Mouse (Mus musculus): ENCODE data around the gene Trnau1ap. TPM values are rescaled to one million over a fixed set of nuclear protein-coding genes. Genes with fewer than 3 reads are reported as not detected.

Trnau1ap gene
- polyA plus RNA-seq, 1 experiment from 2014 or later = 76.6 TPM

DNA sequence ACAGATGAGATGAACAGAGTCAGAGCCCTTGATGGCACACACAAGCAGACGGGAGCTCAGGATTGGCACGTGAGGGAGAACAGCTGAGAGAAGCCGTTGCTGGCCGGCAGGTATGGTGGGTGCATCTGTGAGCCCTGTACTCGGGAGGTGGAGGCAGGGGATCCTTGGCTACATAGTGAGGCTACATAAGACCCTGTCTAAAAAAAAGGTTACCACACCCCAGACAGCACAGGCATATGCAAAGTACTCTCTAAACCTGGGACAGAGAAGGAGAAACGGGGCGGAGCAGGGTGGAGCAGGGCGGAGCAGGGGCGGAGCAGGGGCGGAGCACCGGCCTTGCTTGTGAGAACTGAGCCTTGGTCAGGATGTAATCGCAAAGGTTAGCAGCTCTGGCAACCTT, 26.8 kb upstream of the Trnau1ap start:
- DNase-seq (ENCODE audit: low spot score) (peak; percentile 20), ATAC-seq (replicated peaks; ENCODE audit: insufficient number of reproducible peaks, low FRiP score, low TSS enrichment, low read depth) (no peak)
- no peak overlapping the region for H3K27ac ChIP-seq (replicated peaks; ENCODE audit: low read depth, low read length)
- no peak overlapping the region for H3K4me3 ChIP-seq (ENCODE audit: low read depth, low read length)
- no peaks in the 10 kb centered on the region for H3K9me3 ChIP-seq (replicated peaks; ENCODE audit: control insufficient read depth, low read length)
- no peak overlapping the region for H3K4me2 ChIP-seq (ENCODE audit: low read depth, low read length)
- WGBS = 42% methylated on average over 12 of the region's 12 CpGs
- no peaks in the 10 kb centered on the region for H3K4me1 ChIP-seq (ENCODE audit: control insufficient read depth, insufficient read depth, low read length)
- no peak overlapping the region for H3K9ac ChIP-seq (replicated peaks; ENCODE audit: low read length)
- no peaks in the 10 kb centered on the region for H3K27me3 ChIP-seq (ENCODE audit: control insufficient read depth, insufficient read depth, low read length)
- no peaks in the 10 kb centered on the region for H3K36me3 ChIP-seq (replicated peaks; ENCODE audit: control insufficient read depth, insufficient read depth, low read depth, low read length)

DNA sequence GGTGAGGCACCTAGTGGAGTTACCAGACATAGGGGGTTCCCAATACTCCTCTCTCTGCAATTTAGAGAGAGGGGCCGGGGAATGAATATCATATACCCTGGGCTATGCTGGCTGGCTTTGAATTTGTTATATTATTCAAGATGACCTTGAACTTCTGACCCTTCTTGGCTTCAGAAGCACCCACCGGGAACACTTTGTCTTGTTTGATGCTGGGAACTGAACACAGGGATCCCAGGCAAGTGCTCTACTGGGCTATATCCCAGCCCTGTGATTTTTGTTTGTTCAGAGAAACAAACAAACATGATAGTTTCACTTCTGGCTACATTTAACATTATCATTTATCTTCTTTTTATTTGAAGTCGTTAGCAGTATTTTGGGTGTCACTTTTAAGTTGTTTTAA, 26.1 kb upstream of the Trnau1ap start:
- no peaks in the 10 kb centered on the region for H3K4me1 ChIP-seq (ENCODE audit: control insufficient read depth, insufficient read depth, low read length)
- H3K9ac ChIP-seq (replicated peaks; ENCODE audit: low read length) = no peak overlapping the region
- no peaks in the 10 kb centered on the region; the same call in 1 of the 2 replicates for H3K36me3 ChIP-seq (replicated peaks; ENCODE audit: control insufficient read depth, insufficient read depth, low read depth, low read length)
- 82% methylated on average over 3 of the region's 3 CpGs for WGBS
- H3K9me3 ChIP-seq (replicated peaks; ENCODE audit: control insufficient read depth, low read length) = no peaks in the 10 kb centered on the region
- ATAC-seq (replicated peaks; ENCODE audit: insufficient number of reproducible peaks, low FRiP score, low TSS enrichment, low read depth) (no peak), DNase-seq (ENCODE audit: low spot score) (no peak)
- H3K4me2 ChIP-seq (ENCODE audit: low read depth, low read length) = no peak overlapping the region
- no peak overlapping the region for H3K27ac ChIP-seq (replicated peaks; ENCODE audit: low read depth, low read length)
- no peak overlapping the region for H3K4me3 ChIP-seq (ENCODE audit: low read depth, low read length)
- H3K27me3 ChIP-seq (ENCODE audit: control insufficient read depth, insufficient read depth, low read length) = no peaks in the 10 kb centered on the region

DNA sequence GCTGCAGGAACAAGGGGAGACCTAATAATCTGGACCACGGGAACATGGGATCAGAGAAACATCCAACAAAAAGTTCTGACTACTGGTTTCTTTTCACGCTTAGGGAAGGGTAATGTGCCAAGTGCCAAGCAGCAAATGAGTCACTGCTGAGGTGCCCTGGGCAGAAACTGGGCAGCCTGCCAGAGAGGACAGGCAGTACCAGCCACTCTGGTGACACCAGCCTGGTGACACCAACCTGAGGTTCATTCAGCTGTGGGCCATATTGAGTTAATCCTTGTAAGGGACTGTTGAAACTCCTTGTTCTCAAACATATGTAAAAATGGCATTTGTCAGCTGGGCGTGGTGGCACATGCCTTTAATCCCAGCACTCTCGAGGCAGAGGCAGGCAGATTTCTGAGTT, 25.2 kb upstream of the Trnau1ap start:
- ATAC-seq (replicated peaks; ENCODE audit: insufficient number of reproducible peaks, low FRiP score, low TSS enrichment, low read depth) = no peak
- 91% methylated on average over 4 of the region's 4 CpGs for WGBS

DNA sequence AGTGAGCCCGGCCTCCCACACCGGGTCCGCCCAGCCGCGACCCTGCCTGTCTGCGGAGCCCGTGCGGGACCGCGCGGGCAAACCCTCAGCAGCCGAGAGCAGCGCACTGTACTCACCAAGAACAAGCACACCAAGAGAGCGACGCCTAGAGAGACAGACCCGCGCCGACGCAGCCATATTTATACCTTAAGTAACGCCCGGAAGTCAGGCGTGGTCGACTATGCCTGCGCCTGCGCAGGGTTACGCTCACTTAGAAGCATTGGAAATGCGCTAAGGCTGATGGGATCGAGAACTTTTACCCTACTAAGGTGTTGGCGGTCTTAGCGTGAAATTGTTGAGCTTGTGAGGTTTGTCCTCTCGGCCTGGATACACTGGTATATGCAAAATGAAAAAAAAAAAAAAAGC, 24.1 kb upstream of the Trnau1ap start, which contains the start of gene Rcc1:
Rcc1 (minus strand) TSS at position 125 of the 405 bp plus-strand sequence.
- peak; percentile 82 for ATAC-seq (replicated peaks; ENCODE audit: insufficient number of reproducible peaks, low FRiP score, low TSS enrichment, low read depth)
- 0% methylated on average over 31 of the region's 31 CpGs for WGBS

More for the DNA sequence above, 25.2 kb upstream of the Trnau1ap start:
- Histone ChIP-seq H3K27me3 (ENCODE audit: control insufficient read depth, insufficient read depth, low read length) (no peaks in the 10 kb centered on the region), H3K36me3 (replicated peaks; ENCODE audit: control insufficient read depth, insufficient read depth, low read depth, low read length) (no peaks in the 10 kb centered on the region; the same call in 1 of the 2 replicates), H3K9ac (replicated peaks; ENCODE audit: low read length) (no peak overlapping the region), H3K4me3 (ENCODE audit: low read depth, low read length) (no peak overlapping the region), H3K4me2 (ENCODE audit: low read depth, low read length) (no peak overlapping the region), H3K4me1 (ENCODE audit: control insufficient read depth, insufficient read depth, low read length) (no peaks in the 10 kb centered on the region), H3K27ac (replicated peaks; ENCODE audit: low read depth, low read length) (no peak overlapping the region), H3K9me3 (replicated peaks; ENCODE audit: control insufficient read depth, low read length) (no peaks in the 10 kb centered on the region)
- DNase-seq (ENCODE audit: low spot score) = no peak

DNA sequence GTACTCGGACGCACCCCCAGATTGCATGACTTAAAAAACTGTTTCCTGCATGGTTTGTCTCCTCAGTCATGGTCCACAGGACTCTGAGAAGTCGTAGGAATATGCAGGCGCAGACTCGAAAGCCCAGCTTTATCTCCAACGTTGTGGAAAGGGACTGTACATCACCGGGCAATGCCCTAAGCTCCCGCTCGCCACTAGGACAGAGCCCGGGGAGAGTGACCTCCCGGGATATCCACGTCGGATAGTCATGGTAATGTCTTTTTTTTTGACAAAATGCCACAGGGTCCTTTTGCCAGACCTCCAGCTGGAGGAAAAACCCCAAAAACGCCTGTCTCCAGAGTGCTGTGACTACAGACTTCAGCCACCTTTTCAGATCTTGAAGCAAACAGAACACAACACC, 23.4 kb upstream of the Trnau1ap start:
- Histone ChIP-seq H3K27me3 (ENCODE audit: control insufficient read depth, insufficient read depth, low read length) (no peaks in the 10 kb centered on the region), H3K4me1 (ENCODE audit: control insufficient read depth, insufficient read depth, low read length) (no peaks in the 10 kb centered on the region), H3K27ac (replicated peaks; ENCODE audit: low read depth, low read length) (peak overlapping the region; percentile 88; the same call in 1 of the 2 replicates), H3K36me3 (replicated peaks; ENCODE audit: control insufficient read depth, insufficient read depth, low read depth, low read length) (no peaks in the 10 kb centered on the region; the same call in 1 of the 2 replicates), H3K9ac (replicated peaks; ENCODE audit: low read length) (peak overlapping the region; percentile 88), H3K4me3 (ENCODE audit: low read depth, low read length) (peak overlapping the region; percentile 67), H3K9me3 (replicated peaks; ENCODE audit: control insufficient read depth, low read length) (no peaks in the 10 kb centered on the region), H3K4me2 (ENCODE audit: low read depth, low read length) (peak overlapping the region; percentile 71)
- DNase-seq (ENCODE audit: low spot score) = peak; percentile 10
- WGBS = 0% methylated on average over 14 of the region's 14 CpGs
- no peak for ATAC-seq (replicated peaks; ENCODE audit: insufficient number of reproducible peaks, low FRiP score, low TSS enrichment, low read depth)

More for the DNA sequence above, 24.1 kb upstream of the Trnau1ap start, which contains the start of gene Rcc1:
- peak; percentile 96 for DNase-seq (ENCODE audit: low spot score)
- Histone ChIP-seq H3K27ac (replicated peaks; ENCODE audit: low read depth, low read length) (peak within 1 kb of the TSS; percentile 88), H3K4me2 (ENCODE audit: low read depth, low read length) (peak within 1 kb of the TSS; percentile 71), H3K4me1 (ENCODE audit: control insufficient read depth, insufficient read depth, low read length) (no peaks in the 10 kb centered on the region), H3K9ac (replicated peaks; ENCODE audit: low read length) (peak within 1 kb of the TSS; percentile 88), H3K9me3 (replicated peaks; ENCODE audit: control insufficient read depth, low read length) (no peaks in the 10 kb centered on the region), H3K4me3 (ENCODE audit: low read depth, low read length) (peak within 1 kb of the TSS; percentile 67), H3K27me3 (ENCODE audit: control insufficient read depth, insufficient read depth, low read length) (no peaks in the 10 kb centered on the region), H3K36me3 (replicated peaks; ENCODE audit: control insufficient read depth, insufficient read depth, low read depth, low read length) (no peaks in the 10 kb centered on the region; the same call in 1 of the 2 replicates)

DNA sequence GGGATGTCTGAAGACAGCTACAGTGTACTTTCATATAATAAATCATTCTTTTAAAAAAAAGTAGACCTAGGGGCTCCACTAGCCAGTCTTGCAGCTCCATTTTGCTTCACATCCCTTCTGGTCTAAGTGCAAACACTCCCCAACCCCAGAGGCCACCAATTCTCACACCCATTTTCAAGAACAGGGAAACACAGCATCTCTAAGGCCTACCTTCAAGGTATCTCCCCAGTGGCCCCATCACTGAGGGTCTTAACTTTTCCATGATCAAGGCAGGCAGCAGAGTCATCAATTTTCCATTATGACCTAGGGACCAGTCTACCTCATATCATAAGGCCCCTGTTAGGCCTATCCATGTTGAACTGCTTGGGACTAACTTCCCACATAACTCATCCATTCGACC, 22.1 kb upstream of the Trnau1ap start:
- 39% methylated on average over 1 of the region's 1 CpGs for WGBS
- Histone ChIP-seq H3K36me3 (replicated peaks; ENCODE audit: control insufficient read depth, insufficient read depth, low read depth, low read length) (no peaks in the 10 kb centered on the region; the same call in 1 of the 2 replicates), H3K4me1 (ENCODE audit: control insufficient read depth, insufficient read depth, low read length) (no peaks in the 10 kb centered on the region), H3K27ac (replicated peaks; ENCODE audit: low read depth, low read length) (no peak overlapping the region), H3K9ac (replicated peaks; ENCODE audit: low read length) (0 out of 2 replicates have a peak overlapping the region, but pooled peaks have one; percentile 14), H3K27me3 (ENCODE audit: control insufficient read depth, insufficient read depth, low read length) (no peaks in the 10 kb centered on the region), H3K4me2 (ENCODE audit: low read depth, low read length) (peak overlapping the region; percentile 19; the same call in 1 of the 2 replicates), H3K9me3 (replicated peaks; ENCODE audit: control insufficient read depth, low read length) (no peaks in the 10 kb centered on the region), H3K4me3 (ENCODE audit: low read depth, low read length) (peak overlapping the region; percentile 9; the same call in 1 of the 2 replicates)
- DNase-seq (ENCODE audit: low spot score) (no peak), ATAC-seq (replicated peaks; ENCODE audit: insufficient number of reproducible peaks, low FRiP score, low TSS enrichment, low read depth) (no peak)

DNA sequence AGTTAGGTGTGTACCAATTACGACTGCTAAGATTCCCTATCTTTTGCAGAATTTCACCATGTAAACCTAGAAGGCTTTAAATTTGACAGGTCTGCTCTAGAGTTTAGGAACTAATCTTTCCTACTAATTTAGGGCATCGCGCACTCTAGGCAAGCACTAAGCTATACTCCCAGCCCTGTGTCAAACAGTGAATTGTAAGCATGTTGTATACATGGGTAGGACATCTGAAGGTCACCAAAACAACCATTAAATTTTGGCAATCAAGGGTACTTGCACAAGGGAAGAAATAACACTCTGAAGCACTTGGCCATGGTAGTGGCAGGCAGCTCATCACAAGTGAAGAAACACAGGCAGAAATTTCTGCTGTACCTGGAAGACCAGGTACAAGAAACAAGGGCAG, 21.5 kb upstream of the Trnau1ap start:
- Histone ChIP-seq H3K27ac (replicated peaks; ENCODE audit: low read depth, low read length) (no peak overlapping the region), H3K4me2 (ENCODE audit: low read depth, low read length) (no peak overlapping the region), H3K9me3 (replicated peaks; ENCODE audit: control insufficient read depth, low read length) (no peaks in the 10 kb centered on the region), H3K4me1 (ENCODE audit: control insufficient read depth, insufficient read depth, low read length) (no peaks in the 10 kb centered on the region), H3K27me3 (ENCODE audit: control insufficient read depth, insufficient read depth, low read length) (no peaks in the 10 kb centered on the region), H3K4me3 (ENCODE audit: low read depth, low read length) (no peak overlapping the region), H3K36me3 (replicated peaks; ENCODE audit: control insufficient read depth, insufficient read depth, low read depth, low read length) (no peaks in the 10 kb centered on the region; the same call in 1 of the 2 replicates), H3K9ac (replicated peaks; ENCODE audit: low read length) (no peak overlapping the region)
- DNase-seq (ENCODE audit: low spot score) (no peak), ATAC-seq (replicated peaks; ENCODE audit: insufficient number of reproducible peaks, low FRiP score, low TSS enrichment, low read depth) (no peak)
- 64% methylated on average over 3 of the region's 3 CpGs for WGBS

DNA sequence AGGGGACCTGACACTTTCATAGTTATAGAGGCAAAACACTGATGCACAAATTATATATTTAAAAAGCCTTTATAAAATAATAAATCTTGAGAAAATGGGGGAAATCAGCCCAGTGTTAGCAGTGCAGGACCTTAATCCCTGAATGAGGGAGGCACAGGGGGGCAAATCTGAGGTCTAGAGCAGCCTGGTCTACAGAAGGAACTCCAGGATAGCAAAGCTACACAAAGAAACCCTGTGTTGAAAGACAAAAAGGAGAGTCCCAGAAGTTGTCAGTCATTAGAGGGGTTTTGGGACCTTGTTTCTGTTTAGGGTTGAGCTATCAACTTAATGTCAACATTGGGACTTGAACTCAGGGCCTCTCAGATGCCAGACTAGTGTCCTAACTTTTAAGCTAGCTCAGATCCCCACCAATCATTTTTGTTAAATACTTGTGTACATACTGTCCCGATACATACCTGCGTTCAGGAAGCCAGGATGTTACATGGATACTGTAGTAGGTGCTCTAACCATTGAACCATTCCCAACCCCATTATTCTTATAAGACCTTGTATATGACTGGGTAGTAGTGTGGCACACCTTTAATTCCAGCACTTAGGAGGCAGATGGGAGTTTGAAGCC, 20.9 kb upstream of the Trnau1ap start:
- Histone ChIP-seq H3K9ac (replicated peaks; ENCODE audit: low read length) (no peak overlapping the region), H3K27me3 (ENCODE audit: control insufficient read depth, insufficient read depth, low read length) (no peaks in the 10 kb centered on the region), H3K4me2 (ENCODE audit: low read depth, low read length) (no peak overlapping the region), H3K36me3 (replicated peaks; ENCODE audit: control insufficient read depth, insufficient read depth, low read depth, low read length) (no peaks in the 10 kb centered on the region; the same call in 1 of the 2 replicates), H3K4me3 (ENCODE audit: low read depth, low read length) (no peak overlapping the region), H3K9me3 (replicated peaks; ENCODE audit: control insufficient read depth, low read length) (no peaks in the 10 kb centered on the region), H3K4me1 (ENCODE audit: control insufficient read depth, insufficient read depth, low read length) (no peaks in the 10 kb centered on the region), H3K27ac (replicated peaks; ENCODE audit: low read depth, low read length) (no peak overlapping the region)
- DNase-seq (ENCODE audit: low spot score) (peak; percentile 9), ATAC-seq (replicated peaks; ENCODE audit: insufficient number of reproducible peaks, low FRiP score, low TSS enrichment, low read depth) (no peak)
- WGBS = 32% methylated on average over 2 of the region's 2 CpGs
